Mouse (Mus musculus) CH12.LX (cell line): ENCODE measurements around the gene Ccnb1. TPM values are rescaled to one million over a fixed set of nuclear protein-coding genes. Genes with fewer than 3 reads are reported as not detected.
A peak's percentile ranks its signal among the peaks of the same experiment; 100 is the strongest.

Source experiments
- DNase-seq: peaks from one replicate; pipeline ENCODE4 v3.0.0-alpha.2; 2013; ENCODE audit errors: extremely low read depth
- H3K27ac ChIP-seq: 2 replicates; pipeline ENCODE4 v1.5.1; 2012; ENCODE audit warnings: low read depth, mild to moderate bottlenecking, control low read depth, moderate library complexity; ENCODE audit not compliant: insufficient read depth
- H3K27me3 ChIP-seq: replicated peaks from 2 replicates; pipeline ENCODE3; 2012; ENCODE audit warnings: inconsistent platforms
- H3K36me3 ChIP-seq, 2 experiments: replicated peaks in 1 of 2; 2 replicates each; pipeline versions ENCODE3 to v1.6.1; 2012; ENCODE audit warnings: inconsistent platforms in 1 of 2, low read length in 1 of 2, mild to moderate bottlenecking in 1 of 2, mixed read lengths in 1 of 2, moderate library complexity in 1 of 2; ENCODE audit not compliant: control insufficient read depth in 1 of 2, insufficient read depth in 1 of 2
- H3K4me1 ChIP-seq, 2 experiments: 2 replicates each; pipeline ENCODE4 v1.6.1; 2012; ENCODE audit warnings: inconsistent platforms in 1 of 2, moderate library complexity in 1 of 2; ENCODE audit not compliant: insufficient read depth in 2 of 2, control insufficient read depth in 1 of 2
- H3K4me2 ChIP-seq: 2 replicates; pipeline ENCODE4 v1.6.1; 2012; ENCODE audit warnings: low read depth, mild to moderate bottlenecking, control low read depth; ENCODE audit not compliant: poor library complexity, insufficient read depth, severe bottlenecking
- H3K4me3 ChIP-seq, 3 experiments: fragments of 150-350 bp in 1 of 3; sonication (generic) in 1 of 3; replicated peaks in 1 of 3; 2 replicates each; pipeline versions ENCODE3 to v1.5.1; 2011 to 2012; ENCODE audit warnings: low read depth in 2 of 3, low read length in 2 of 3, mild to moderate bottlenecking in 2 of 3, moderate library complexity in 2 of 3, control low read depth in 1 of 3, improper control_type of control experiment in 1 of 3, inconsistent platforms in 1 of 3, mixed read lengths in 1 of 3; ENCODE audit not compliant: poor library complexity in 1 of 3
- H3K79me2 ChIP-seq: replicated peaks from 2 replicates; pipeline ENCODE4 v1.6.1; 2012; ENCODE audit warnings: mild to moderate bottlenecking, moderate library complexity; ENCODE audit not compliant: control insufficient read depth, poor library complexity, insufficient read depth, severe bottlenecking; ENCODE audit errors: extremely low read depth
- H3K9ac ChIP-seq: 2 replicates; pipeline ENCODE4 v1.6.1; 2012; ENCODE audit warnings: low read depth, mild to moderate bottlenecking, control low read depth, moderate library complexity; ENCODE audit not compliant: insufficient read depth
- H3K9me3 ChIP-seq: replicated peaks from 2 replicates; pipeline ENCODE3; 2012; ENCODE audit warnings: low read length, inconsistent platforms, mixed read lengths
- BHLHE40 ChIP-seq: IDR thresholded peaks from 2 replicates; pipeline ENCODE4 v1.6.1; 2011; ENCODE audit warnings: mild to moderate bottlenecking, low read depth, low read length, improper control_type of control experiment
- ELF1 ChIP-seq: IDR thresholded peaks from 2 replicates; pipeline ENCODE4 v1.6.1; 2014; ENCODE audit warnings: low read depth, mild to moderate bottlenecking, inconsistent platforms, low read length, improper control_type of control experiment
- EP300 ChIP-seq: IDR thresholded peaks from 2 replicates; pipeline ENCODE4 v1.6.1; 2011; ENCODE audit warnings: low read length, improper control_type of control experiment
- GABPA ChIP-seq: IDR thresholded peaks from 2 replicates; pipeline ENCODE4 v1.6.1; 2012; ENCODE audit warnings: low read depth, low read length, improper control_type of control experiment, inconsistent platforms; ENCODE audit not compliant: insufficient replicate concordance
- HCFC1 ChIP-seq: IDR thresholded peaks from 2 replicates; pipeline ENCODE4 v1.6.1; 2012; ENCODE audit warnings: low read depth, mild to moderate bottlenecking, inconsistent platforms, low read length, improper control_type of control experiment
- IRF4 ChIP-seq: IDR thresholded peaks from 2 replicates; pipeline ENCODE4 v1.6.1; 2014; ENCODE audit warnings: low read depth, mild to moderate bottlenecking, inconsistent platforms, low read length, improper control_type of control experiment
- MAFK ChIP-seq: IDR thresholded peaks from 2 replicates; pipeline ENCODE4 v1.6.1; 2011; ENCODE audit warnings: low read length, improper control_type of control experiment; ENCODE audit not compliant: insufficient replicate concordance
- MAX ChIP-seq: IDR thresholded peaks from 2 replicates; pipeline ENCODE4 v1.6.1; 2011; ENCODE audit warnings: low read length, improper control_type of control experiment
- MAZ ChIP-seq: IDR thresholded peaks from 2 replicates; pipeline ENCODE4 v1.6.1; 2012; ENCODE audit warnings: low read depth, mild to moderate bottlenecking, inconsistent platforms, low read length, improper control_type of control experiment, moderate library complexity
- MEF2A ChIP-seq: IDR thresholded peaks from 2 replicates; pipeline ENCODE4 v1.6.1; 2014; ENCODE audit warnings: low read depth, mild to moderate bottlenecking, inconsistent platforms, low read length, improper control_type of control experiment, borderline replicate concordance
- MXI1 ChIP-seq: IDR thresholded peaks from 2 replicates; pipeline ENCODE4 v1.6.1; 2011; ENCODE audit warnings: mild to moderate bottlenecking, low read depth, low read length, improper control_type of control experiment
- MYC ChIP-seq: IDR thresholded peaks from 2 replicates; pipeline ENCODE4 v1.6.1; 2011; ENCODE audit warnings: low read depth, mild to moderate bottlenecking, improper control_type of control experiment, low read length
- NELFE ChIP-seq: IDR thresholded peaks from 2 replicates; pipeline ENCODE4 v1.6.1; 2011; ENCODE audit warnings: low read depth, low read length, improper control_type of control experiment
- NRF1 ChIP-seq: IDR thresholded peaks from 2 replicates; pipeline ENCODE4 v1.6.1; 2014; ENCODE audit warnings: low read depth, mild to moderate bottlenecking, inconsistent platforms, low read length, improper control_type of control experiment, moderate library complexity
- PAX5 ChIP-seq: IDR thresholded peaks from 2 replicates; pipeline ENCODE4 v1.6.1; 2012; ENCODE audit warnings: low read length, inconsistent platforms, mixed read lengths
- RCOR1 ChIP-seq: conservative IDR thresholded peaks from 2 replicates; pipeline ENCODE4 v1.6.1; 2012; ENCODE audit warnings: low read depth, mild to moderate bottlenecking, inconsistent platforms, low read length, improper control_type of control experiment
- SMC3 ChIP-seq: IDR thresholded peaks from 2 replicates; pipeline ENCODE4 v1.6.1; 2011; ENCODE audit warnings: low read depth, low read length, improper control_type of control experiment
- TBP ChIP-seq: conservative IDR thresholded peaks from 2 replicates; pipeline ENCODE4 v1.6.1; 2011; ENCODE audit warnings: low read depth, low read length, improper control_type of control experiment
- TCF12 ChIP-seq: IDR thresholded peaks from 2 replicates; pipeline ENCODE4 v1.6.1; 2014; ENCODE audit warnings: low read depth, mild to moderate bottlenecking, inconsistent platforms, low read length, improper control_type of control experiment
- UBTF ChIP-seq: IDR thresholded peaks from 2 replicates; pipeline ENCODE4 v1.6.1; 2012; ENCODE audit warnings: low read depth, mild to moderate bottlenecking, inconsistent platforms, low read length, improper control_type of control experiment, moderate library complexity
- USF1 ChIP-seq: IDR thresholded peaks from 2 replicates; pipeline ENCODE4 v1.6.1; 2014; ENCODE audit warnings: low read depth, mild to moderate bottlenecking, inconsistent platforms, low read length, improper control_type of control experiment
- USF2 ChIP-seq: conservative IDR thresholded peaks from 2 replicates; pipeline ENCODE4 v1.6.1; 2011; ENCODE audit warnings: low read depth, low read length, improper control_type of control experiment
- ZC3H11A ChIP-seq: IDR thresholded peaks from 2 replicates; pipeline ENCODE4 v1.6.1; 2012; ENCODE audit warnings: low read depth, mild to moderate bottlenecking, inconsistent platforms, low read length, improper control_type of control experiment
- ZKSCAN1 ChIP-seq: IDR thresholded peaks from 2 replicates; pipeline ENCODE4 v1.6.1; 2012; ENCODE audit warnings: low read depth, inconsistent platforms, low read length, improper control_type of control experiment, borderline replicate concordance
- ZMIZ1 ChIP-seq: IDR thresholded peaks from 2 replicates; pipeline ENCODE4 v1.6.1; 2012; ENCODE audit warnings: low read depth, mild to moderate bottlenecking, inconsistent platforms, low read length, improper control_type of control experiment
- ZNF384 ChIP-seq: IDR thresholded peaks from 2 replicates; pipeline ENCODE4 v1.6.1; 2012; ENCODE audit warnings: low read depth, low read length, improper control_type of control experiment, inconsistent platforms
- dilution Hi-C: fragments of 300-500 bp; cut with MboI; formaldehyde crosslinking; loops from 2 replicates; pipeline ENCODE4 v1.14.3; 2020; ENCODE audit warnings: low sequenced_read_pairs; ENCODE audit not compliant: extremely low pct_unique_long_range_greater_than_20kb, extremely low pct_ligation_motif_present
- in situ Hi-C: fragments of 300-500 bp; cut with MboI; formaldehyde crosslinking; loops from 3 replicates; pipeline ENCODE4 v1.14.3; 2019; ENCODE audit warnings: low sequenced_read_pairs, low pct_ligation_motif_present, low pct_unique_long_range_greater_than_20kb, mixed read lengths
- polyA plus RNA-seq: library from polyadenylated mRNA; unstranded; fragments of >175 nt; gene quantifications from 2 replicates; pipeline ENCODE4 v1.2.1, GENCODE M21; 2012; ENCODE audit warnings: low read depth; ENCODE audit not compliant: insufficient read length
- total RNA-seq, 2 experiments: library from RNA; depleted of rRNA; stranded (reverse); fragments of 300-350 nt in 1 of 2; fragments of >200 nt in 1 of 2; gene quantifications; 2 replicates each; pipeline ENCODE4 v1.2.3; 2012 to 2014

The Ccnb1 gene
- total and polyA plus RNA-seq, 3 experiments: 172 to 416 (median 243) TPM

- H3K9me3 ChIP-seq: no peaks in the 10 kb centered on the region
- H3K4me1 ChIP-seq: peaks cover 6 to 24% of the 10 kb centered on the region in 2 experiments
- TF ChIP-seq RCOR1 (no peak), EP300 (no peak), UBTF (no peak), USF2 (no peak), GABPA (no peak), ZNF384 (no peak), SMC3 (no peak), MXI1 (no peak), USF1 (no peak), TBP (no peak), ELF1 (no peak), MAZ (no peak), ZMIZ1 (no peak), HCFC1 (no peak), MAX (no peak)
- peak overlapping the region; percentile 86 for H3K9ac ChIP-seq
- DNase-seq: no peak
- dilution Hi-C loops (no loop called here), in situ Hi-C loops (no loop called here)
- H3K79me2 ChIP-seq: peaks cover 40% of the 10 kb centered on the region
- H3K4me3 ChIP-seq: peak overlapping the region; percentile 61 to 96 (median 74)
- H3K27me3 ChIP-seq: no peaks in the 10 kb centered on the region
- peak overlapping the region; percentile 97 for H3K4me2 ChIP-seq
- peaks cover 7 to 26% of the 10 kb centered on the region in 2 experiments for H3K36me3 ChIP-seq
- peak overlapping the region; percentile 83 for H3K27ac ChIP-seq
These were observed 44.8 kb upstream of the Ccnb1 start for GRCm38 (mm10) chr13:100831123-100831522.

GRCm38 (mm10) chr13:100825627-100826410 is 39.4 kb upstream of the Ccnb1 start:
- TF ChIP-seq USF1 (no peak), MXI1 (no peak), NRF1 (no peak), GABPA (no peak), MAZ (no peak), ZKSCAN1 (no peak), ZC3H11A (no peak), BHLHE40 (no peak), NELFE (no peak), UBTF (no peak), PAX5 (no peak), SMC3 (no peak), IRF4 (no peak), MAFK (no peak), ZNF384 (no peak), MEF2A (no peak), RCOR1 (no peak), MYC (no peak), TCF12 (no peak)
- dilution Hi-C loops: no loop called here

More at GRCm38 (mm10) chr13:100825627-100826410, 39.4 kb upstream of the Ccnb1 start:
- DNase-seq: no peak
- no peak overlapping the region for H3K4me3 ChIP-seq
- peaks cover 26% of the 10 kb centered on the region for H3K79me2 ChIP-seq
- H3K36me3 ChIP-seq: peaks cover 19 to 56% of the 10 kb centered on the region in 2 experiments
- in situ Hi-C loops: loop anchor here (5.0 kb wide), 1 partner anchor 34 kb away; no protein-coding TSS in a partner anchor
- no peak overlapping the region for H3K9ac ChIP-seq
- peaks cover 2 to 38% of the 10 kb centered on the region in 2 experiments; a peak in 3 of 4 replicates for H3K4me1 ChIP-seq
- H3K4me2 ChIP-seq: no peak overlapping the region
- H3K27ac ChIP-seq: no peak overlapping the region
- no peaks in the 10 kb centered on the region for H3K9me3 ChIP-seq
- no peaks in the 10 kb centered on the region for H3K27me3 ChIP-seq
